Mouse (Mus musculus) spleen, adult 2 months (tissue): ENCODE results near the gene Adrb1.

Experiments used
- CTCF ChIP-seq: fragments of 200-500 bp; IDR thresholded peaks from 2 replicates; pipeline ENCODE4 v1.5.1; 2011; ENCODE audit warnings: mild to moderate bottlenecking, inconsistent platforms; ENCODE audit not compliant: insufficient read depth, insufficient read length, insufficient replicate concordance; ENCODE audit errors: extremely low read depth
- POLR2A ChIP-seq: fragments of 200-500 bp; IDR thresholded peaks from 2 replicates; pipeline ENCODE4 v1.6.1; 2011; ENCODE audit warnings: low read depth, low read length, inconsistent platforms

DNA sequence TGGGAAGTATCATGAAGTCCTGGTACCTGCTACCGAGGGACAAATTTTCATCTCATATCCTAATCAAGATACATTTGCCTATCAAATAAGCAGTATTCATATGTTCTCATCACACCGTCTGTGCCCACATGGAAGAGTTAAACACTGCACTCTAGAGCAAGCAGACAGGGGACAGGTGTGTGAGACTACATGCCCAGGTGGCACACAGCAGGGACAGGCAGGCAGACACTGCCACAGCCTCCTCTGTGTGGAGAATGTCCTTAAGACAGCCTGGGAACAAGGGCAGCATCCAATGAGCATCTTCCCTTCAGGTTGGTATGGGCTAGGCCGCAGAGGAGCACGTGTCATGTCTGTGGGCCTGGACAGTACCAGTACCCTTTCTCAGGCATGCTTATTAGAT is 40.7 kb downstream of the Adrb1 start:
- no peak for TF ChIP-seq CTCF
- no peak for TF ChIP-seq POLR2A
